Mouse (Mus musculus) heart, postnatal 0 days (tissue): ENCODE measurements around the gene Cep85l.

Experiments
- CTCF ChIP-seq: IDR thresholded peaks from 2 replicates; pipeline ENCODE4 v1.5.1; 2016; ENCODE audit warnings: antibody characterized with exemption, control low read depth, low read depth
- EP300 ChIP-seq: IDR thresholded peaks from 2 replicates; pipeline ENCODE4 v1.6.1; 2016; ENCODE audit warnings: antibody characterized with exemption, low read depth

GRCm38 (mm10) chr10:53388227-53388920 lies 8.6 kb upstream of the Cep85l start:
- TF ChIP-seq CTCF (no peak), EP300 (no peak)
